Mouse (Mus musculus): ENCODE measurements at regions not wholly inside any gene's neighbourhood (a gene's known extent, or its start where the extent isn't known, plus 50 kb on each side); places are given as distances from the start of the nearest gene placed in this dataset.

DNA sequence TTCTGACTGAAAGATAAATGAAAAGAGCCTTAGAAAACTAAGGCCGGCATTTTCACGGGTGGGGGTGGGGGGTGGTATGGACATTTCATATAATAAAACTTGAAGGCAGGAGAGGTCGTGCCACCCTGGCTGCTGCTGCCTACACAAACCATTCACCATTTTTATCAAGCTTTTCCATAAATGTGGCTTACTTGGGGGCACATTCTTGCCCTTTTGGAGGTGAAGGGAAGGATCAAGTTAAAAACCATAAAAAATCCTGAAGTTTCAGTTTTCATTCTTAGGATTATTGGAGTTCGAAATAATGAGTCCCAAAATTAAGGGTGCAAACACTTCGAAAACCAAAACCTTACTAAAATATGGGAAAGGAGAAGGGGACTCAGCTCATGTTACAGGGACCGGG, 95.1 kb upstream of the Hmga2 start:
- no peak for TF ChIP-seq CTCF (conservative IDR thresholded peaks at IDR 0.05; ENCODE audit: insufficient read depth, insufficient read length, low read depth, low read length)
- no peak for TF ChIP-seq POLR2A (IDR thresholded peaks at IDR 0.05; ENCODE audit: low read depth, low read length)

Measured in kidney, adult 2 months (tissue).